ENCODE assay signal across 8 mouse cellular contexts in the genomic region with DNA sequence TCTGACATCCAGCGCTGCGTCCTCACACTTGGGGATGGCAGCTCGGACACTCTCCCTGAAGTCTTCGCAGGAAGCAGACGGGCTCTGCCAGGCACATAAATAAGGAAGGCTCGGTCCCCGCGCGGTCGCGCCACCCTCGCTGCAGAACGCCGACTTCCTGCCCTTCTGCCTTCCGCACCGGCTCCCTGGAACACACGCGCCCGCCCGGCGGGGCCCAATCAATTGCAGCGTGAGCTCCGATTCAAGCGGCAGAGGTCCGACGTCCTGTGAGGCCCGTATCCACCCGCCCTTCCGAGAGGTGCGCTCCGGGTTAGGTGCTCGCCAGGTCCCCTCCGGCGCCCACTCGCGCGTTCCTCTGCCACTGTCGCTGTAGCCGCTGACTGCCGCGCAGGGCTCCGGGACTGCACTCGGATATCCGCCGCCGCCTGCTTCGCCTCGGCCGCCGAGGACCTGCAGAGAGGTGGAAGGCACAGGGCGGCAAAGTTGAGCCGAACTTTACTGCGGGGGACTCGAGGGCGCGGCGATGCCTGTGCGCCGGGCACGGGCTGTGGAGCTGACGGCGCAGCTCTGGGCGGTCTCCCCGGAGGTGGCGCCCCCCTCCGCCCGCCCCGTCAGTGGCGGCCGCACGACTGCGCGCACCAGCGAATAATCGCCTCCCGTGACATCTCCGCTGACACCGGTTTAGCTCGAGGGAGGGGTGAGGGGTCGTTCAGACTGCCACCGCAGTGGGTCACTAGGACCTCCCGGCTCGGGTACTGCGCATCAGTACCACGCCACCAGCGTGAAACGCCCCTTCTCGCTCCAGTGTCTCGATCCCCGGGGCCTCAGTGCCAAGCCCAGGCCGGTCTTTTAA. TPM values are rescaled to one million over a fixed set of nuclear protein-coding genes. Genes with fewer than 3 reads are reported as not detected.
DNase-seq lines count a peak whose midpoint lies in the region; ATAC-seq and TF ChIP-seq lines count a peak whose summit lies in the region.

No protein-coding gene starts in this region.

- TF ChIP-seq CTCF in left cerebral cortex, adult 2 months (IDR thresholded peaks at IDR 0.05): peak; percentile 23
- no peak for TF ChIP-seq CTCF in brain, embryonic 14.5 days (IDR thresholded peaks at IDR 0.05; ENCODE audit: borderline replicate concordance, extremely low read depth, insufficient read depth, insufficient read length)

- intact Hi-C loops in left cerebral cortex, adult 2 months (cut with DNase I): loop anchor here (5.0 kb wide), 1 partner anchor 49 kb away; no protein-coding TSS in a partner anchor
- intact Hi-C loops in gastrocnemius, postnatal 14 days (cut with DNase I; ENCODE audit: low total_unique reads): no loop called here

- peak overlapping the region; percentile 97 for H3K4me2 ChIP-seq in intestine, embryonic 16.5 days (ENCODE audit: low read depth, low read length)

- ATAC-seq in intestine, embryonic 16.5 days: peak; percentile 66

- peaks cover 25% of the 10 kb centered on the region for H3K27me3 ChIP-seq in intestine, embryonic 16.5 days (replicated peaks; ENCODE audit: control insufficient read depth, insufficient read depth, low read length)

- peaks cover 7% of the 10 kb centered on the region; the same call in 1 of the 2 replicates for H3K4me1 ChIP-seq in intestine, embryonic 16.5 days (ENCODE audit: control insufficient read depth, insufficient read depth, low read length)

- peak overlapping the region; percentile 71 for H3K9ac ChIP-seq in intestine, embryonic 16.5 days (ENCODE audit: low read depth, low read length)

- TF ChIP-seq POLR2A in brain, embryonic 14.5 days (IDR thresholded peaks at IDR 0.05; ENCODE audit: borderline replicate concordance, extremely low read depth, insufficient read depth, insufficient read length, poor library complexity, severe bottlenecking): no peak

- H3K9me3 ChIP-seq in intestine, embryonic 16.5 days (ENCODE audit: control insufficient read depth, low read length): no peaks in the 10 kb centered on the region

- peak overlapping the region; percentile 87 for H3K27ac ChIP-seq in left cerebral cortex, adult 2 months
- H3K27ac ChIP-seq in intestine, embryonic 16.5 days (ENCODE audit: low read length): no peak overlapping the region

- H3K36me3 ChIP-seq in intestine, embryonic 16.5 days (ENCODE audit: control insufficient read depth, insufficient read depth, low read length): no peaks in the 10 kb centered on the region

- peak overlapping the region; percentile 65 for H3K4me3 ChIP-seq in left cerebral cortex, adult 2 months
- H3K4me3 ChIP-seq in intestine, embryonic 16.5 days (ENCODE audit: low read length): peak overlapping the region; percentile 68

- WGBS in intestine, embryonic 16.5 days: under 1% methylated on average over 91 of the region's 91 CpGs

- peak; percentile 37 to 53 for DNase-seq in left cerebral cortex, adult 2 months (ENCODE audit: extremely low spot score in 1 of 2, low spot score in 2 of 2)
- DNase-seq in left cerebral cortex, adult 9 months (ENCODE audit: low spot score in 2 of 2): no peak
- peak; percentile 19 for DNase-seq in brain, embryonic 14.5 days (ENCODE audit: low read depth)
- DNase-seq in gastrocnemius, postnatal 14 days: peak; percentile 54
- peak; percentile 64 for DNase-seq in lung, postnatal 10 days
- DNase-seq in retina, postnatal 1 day: peak; percentile 58
- peak; percentile 22 for DNase-seq in urinary bladder, postnatal 14 days (ENCODE audit: low spot score)

RNA-seq across cellular contexts. Expression of a gene that starts 1.3 kb away (rescaled TPM):
- 1 to 10 TPM; 9.0 to 9.7 TPM for total RNA-seq in left cerebral cortex, adult 2 months (2021)
- polyA plus RNA-seq in brain, embryonic 14.5 days (2012; rRNA removed): 0.33 and 0.86 TPM in 2 replicates
- total RNA-seq in gastrocnemius, postnatal 14 days (2021): 10 to 100 TPM in 1 of 2 experiments, 1 to 10 TPM in 1; 9.5 to 20.5 TPM
- 2.1 and 2.2 TPM in 2 replicates for polyA plus RNA-seq in intestine, embryonic 16.5 days (2015; fragmentation: Nextera tagmentation; extraction: Ambion mirVana)

RNA-seq across cellular contexts. Expression of a gene that starts 11.9 kb away (rescaled TPM):
- 10 to 100 TPM; 26.8 to 29.3 TPM for total RNA-seq in left cerebral cortex, adult 2 months (2021)
- polyA plus RNA-seq in brain, embryonic 14.5 days (2012; rRNA removed): 20.5 and 21.1 TPM in 2 replicates
- 100 to 1,000 TPM in 1 of 2 experiments, 10 to 100 TPM in 1; 87.5 to 102 TPM for total RNA-seq in gastrocnemius, postnatal 14 days (2021)
- polyA plus RNA-seq in intestine, embryonic 16.5 days (2015; fragmentation: Nextera tagmentation; extraction: Ambion mirVana): 4.0 and 5.0 TPM in 2 replicates

Comparison
In these comparisons a context has a peak if more than half of its experiments do, and no peak if none do; other contexts are left out.
1. DNase-seq: peak in left cerebral cortex, adult 2 months (2 of 2), brain, embryonic 14.5 days (single experiment), gastrocnemius, postnatal 14 days (single experiment), lung, postnatal 10 days (single experiment), retina, postnatal 1 day (single experiment) and urinary bladder, postnatal 14 days (single experiment); none in left cerebral cortex, adult 9 months (0 of 2).